Mouse (Mus musculus): ENCODE data around the gene Cyp2t4. TPM values are rescaled to one million over a fixed set of nuclear protein-coding genes. Genes with fewer than 3 reads are reported as not detected.

The Cyp2t4 gene
- polyA plus RNA-seq, 2 experiments, result not detected

DNA sequence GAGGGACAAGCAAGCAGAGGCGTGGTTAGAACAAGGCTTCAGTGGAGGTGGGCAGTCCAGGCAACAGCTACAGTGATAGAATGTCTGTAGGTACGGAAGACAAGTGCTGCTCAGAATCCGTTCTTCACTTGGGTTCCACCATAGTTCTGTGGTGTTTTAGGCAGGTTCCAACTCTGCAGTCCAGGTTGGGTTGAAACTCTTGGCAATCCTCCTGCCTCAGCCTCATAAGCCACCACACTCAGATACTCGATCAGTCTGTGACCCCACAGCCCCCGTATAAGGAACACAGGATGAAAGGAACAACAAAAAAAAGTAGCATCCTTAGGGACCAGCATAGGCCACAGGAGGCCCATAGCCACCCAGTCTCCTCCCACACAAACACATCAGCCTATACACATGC lies 38.9 kb downstream of the Cyp2t4 start:
- ATAC-seq (ENCODE audit: low FRiP score, low read depth) (no peak), DNase-seq (ENCODE audit: low spot score) (no peak)
- WGBS, result 97% methylated on average over 5 of the region's 5 CpGs
- peaks cover 68% of the 10 kb centered on the region for H3K36me3 ChIP-seq (ENCODE audit: control insufficient read depth, insufficient read depth, low read length)
- no peak for TF ChIP-seq POLR2A (IDR thresholded peaks at IDR 0.05; ENCODE audit: borderline replicate concordance, extremely low read depth, insufficient read depth, insufficient read length)
- H3K4me2 ChIP-seq (replicated peaks; ENCODE audit: low read depth, low read length, severe bottlenecking), result no peak overlapping the region
- H3K27ac ChIP-seq (replicated peaks; ENCODE audit: low read depth, low read length), result no peak overlapping the region
- H3K4me1 ChIP-seq (ENCODE audit: control insufficient read depth, insufficient read depth, low read length), result peaks cover 16% of the 10 kb centered on the region
- H3K27me3 ChIP-seq (ENCODE audit: control insufficient read depth, insufficient read depth, low read length), result no peaks in the 10 kb centered on the region
- H3K9ac ChIP-seq (ENCODE audit: low read depth, low read length, severe bottlenecking), result no peak overlapping the region
- no peak overlapping the region for H3K4me3 ChIP-seq (replicated peaks; ENCODE audit: low read length)
- H3K9me3 ChIP-seq (ENCODE audit: control insufficient read depth, low read length), result no peaks in the 10 kb centered on the region

- Histone ChIP-seq H3K4me3 (replicated peaks; ENCODE audit: low read length) (no peak overlapping the region), H3K36me3 (ENCODE audit: control insufficient read depth, insufficient read depth, low read length) (peaks cover 58% of the 10 kb centered on the region), H3K9me3 (ENCODE audit: control insufficient read depth, low read length) (no peaks in the 10 kb centered on the region), H3K9ac (ENCODE audit: low read depth, low read length, severe bottlenecking) (no peak overlapping the region), H3K4me2 (replicated peaks; ENCODE audit: low read depth, low read length, severe bottlenecking) (no peak overlapping the region), H3K27ac (replicated peaks; ENCODE audit: low read depth, low read length) (no peak overlapping the region), H3K27me3 (ENCODE audit: control insufficient read depth, insufficient read depth, low read length) (no peaks in the 10 kb centered on the region), H3K4me1 (ENCODE audit: control insufficient read depth, insufficient read depth, low read length) (peaks cover 16% of the 10 kb centered on the region)
- WGBS, result 81% methylated on average over 4 of the region's 4 CpGs
- DNase-seq (ENCODE audit: low spot score) (no peak), ATAC-seq (ENCODE audit: low FRiP score, low read depth) (no peak)
- no peak for TF ChIP-seq POLR2A (IDR thresholded peaks at IDR 0.05; ENCODE audit: borderline replicate concordance, extremely low read depth, insufficient read depth, insufficient read length)
Observed at GRCm38 (mm10) chr7:27193731-27194130, 40.2 kb downstream of the Cyp2t4 start.

GRCm38 (mm10) chr7:27195681-27196611 lies 42.4 kb downstream of the Cyp2t4 start, which contains the start of the genes BC024978 and Snrpa:
TSS of gene BC024978 (plus strand) at chr7:27195781.
TSS of gene Snrpa (minus strand) at chr7:27196271.
- WGBS, result under 1% methylated on average over 59 of the region's 64 CpGs
- H3K4me3 ChIP-seq (replicated peaks; ENCODE audit: low read length), result peak within 1 kb of the TSS; percentile 95
- H3K36me3 ChIP-seq (ENCODE audit: control insufficient read depth, insufficient read depth, low read length), result peaks cover 38% of the 10 kb centered on the region
- DNase-seq (ENCODE audit: low spot score) (peak; percentile 99), ATAC-seq (ENCODE audit: low FRiP score, low read depth) (peak; percentile 99)
- peak within 1 kb of the TSS; percentile 99 for H3K27ac ChIP-seq (replicated peaks; ENCODE audit: low read depth, low read length)
- peak within 1 kb of the TSS; percentile 95 for H3K9ac ChIP-seq (ENCODE audit: low read depth, low read length, severe bottlenecking)
- no peaks in the 10 kb centered on the region for H3K9me3 ChIP-seq (ENCODE audit: control insufficient read depth, low read length)
- peaks cover 16% of the 10 kb centered on the region for H3K4me1 ChIP-seq (ENCODE audit: control insufficient read depth, insufficient read depth, low read length)
- TF ChIP-seq POLR2A (IDR thresholded peaks at IDR 0.05; ENCODE audit: borderline replicate concordance, extremely low read depth, insufficient read depth, insufficient read length), result peak; percentile 58; the same call in 1 of the 2 replicates
- peak within 1 kb of the TSS; percentile 89 for H3K4me2 ChIP-seq (replicated peaks; ENCODE audit: low read depth, low read length, severe bottlenecking)
- no peaks in the 10 kb centered on the region for H3K27me3 ChIP-seq (ENCODE audit: control insufficient read depth, insufficient read depth, low read length)

DNA sequence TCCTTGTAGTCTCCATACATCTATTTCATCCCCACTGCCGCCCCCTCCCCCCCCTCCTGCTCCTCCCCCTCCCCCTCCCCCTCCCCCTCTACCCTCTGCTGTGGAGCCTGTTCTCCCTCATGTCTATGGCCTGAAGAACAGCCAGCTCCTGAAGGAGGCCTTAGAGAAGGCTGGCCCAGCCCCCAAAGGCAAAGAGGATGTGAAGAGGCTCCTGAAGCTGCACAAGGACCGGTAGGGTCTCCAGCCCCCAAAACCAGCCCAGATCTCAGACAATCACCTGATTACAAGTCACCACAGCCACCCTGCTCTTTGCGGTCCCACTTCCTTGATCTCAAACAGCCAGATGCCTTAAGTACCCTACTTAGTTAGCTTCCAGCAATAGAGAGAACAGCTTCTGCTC lies 43.6 kb downstream of the Cyp2t4 start:
- H3K27ac ChIP-seq (replicated peaks; ENCODE audit: low read depth, low read length), result no peak overlapping the region
- H3K4me2 ChIP-seq (replicated peaks; ENCODE audit: low read depth, low read length, severe bottlenecking), result no peak overlapping the region; the same call in 1 of the 2 replicates
- TF ChIP-seq POLR2A (IDR thresholded peaks at IDR 0.05; ENCODE audit: borderline replicate concordance, extremely low read depth, insufficient read depth, insufficient read length), result no peak
- no peaks in the 10 kb centered on the region for H3K27me3 ChIP-seq (ENCODE audit: control insufficient read depth, insufficient read depth, low read length)
- peaks cover 34% of the 10 kb centered on the region for H3K36me3 ChIP-seq (ENCODE audit: control insufficient read depth, insufficient read depth, low read length)
- no peak overlapping the region for H3K4me3 ChIP-seq (replicated peaks; ENCODE audit: low read length)
- peaks cover 16% of the 10 kb centered on the region for H3K4me1 ChIP-seq (ENCODE audit: control insufficient read depth, insufficient read depth, low read length)
- H3K9ac ChIP-seq (ENCODE audit: low read depth, low read length, severe bottlenecking), result no peak overlapping the region
- WGBS, result 91% methylated on average over 3 of the region's 3 CpGs
- DNase-seq (ENCODE audit: low spot score) (no peak), ATAC-seq (ENCODE audit: low FRiP score, low read depth) (no peak)
- no peaks in the 10 kb centered on the region for H3K9me3 ChIP-seq (ENCODE audit: control insufficient read depth, low read length)

GRCm38 (mm10) chr7:27197634-27198033 lies 44.1 kb downstream of the Cyp2t4 start:
- ATAC-seq (ENCODE audit: low FRiP score, low read depth), result no peak
- peaks cover 34% of the 10 kb centered on the region for H3K36me3 ChIP-seq (ENCODE audit: control insufficient read depth, insufficient read depth, low read length)

More at GRCm38 (mm10) chr7:27197634-27198033, 44.1 kb downstream of the Cyp2t4 start:
- 91% methylated on average over 8 of the region's 8 CpGs for WGBS
- no peak overlapping the region for H3K4me3 ChIP-seq (replicated peaks; ENCODE audit: low read length)
- H3K27ac ChIP-seq (replicated peaks; ENCODE audit: low read depth, low read length), result no peak overlapping the region
- H3K9me3 ChIP-seq (ENCODE audit: control insufficient read depth, low read length), result no peaks in the 10 kb centered on the region
- no peak overlapping the region for H3K4me2 ChIP-seq (replicated peaks; ENCODE audit: low read depth, low read length, severe bottlenecking)
- TF ChIP-seq POLR2A (IDR thresholded peaks at IDR 0.05; ENCODE audit: borderline replicate concordance, extremely low read depth, insufficient read depth, insufficient read length), result no peak
- H3K9ac ChIP-seq (ENCODE audit: low read depth, low read length, severe bottlenecking), result no peak overlapping the region
- no peak for DNase-seq (ENCODE audit: low spot score)
- no peaks in the 10 kb centered on the region for H3K27me3 ChIP-seq (ENCODE audit: control insufficient read depth, insufficient read depth, low read length)
- H3K4me1 ChIP-seq (ENCODE audit: control insufficient read depth, insufficient read depth, low read length), result peaks cover 16% of the 10 kb centered on the region
